Mouse (Mus musculus) 3T3-L1 (cell line): ENCODE results near the gene Gpat3.

Experiments
- DNase-seq: peaks from one replicate; pipeline ENCODE4 v3.0.0-alpha.2; 2015; ENCODE audit warnings: low read depth, low spot score

Gene Gpat3

GRCm38 (mm10) chr5:100860417-100861053, 15.0 kb downstream of the Gpat3 start:
- DNase-seq = peak; percentile 95

DNA sequence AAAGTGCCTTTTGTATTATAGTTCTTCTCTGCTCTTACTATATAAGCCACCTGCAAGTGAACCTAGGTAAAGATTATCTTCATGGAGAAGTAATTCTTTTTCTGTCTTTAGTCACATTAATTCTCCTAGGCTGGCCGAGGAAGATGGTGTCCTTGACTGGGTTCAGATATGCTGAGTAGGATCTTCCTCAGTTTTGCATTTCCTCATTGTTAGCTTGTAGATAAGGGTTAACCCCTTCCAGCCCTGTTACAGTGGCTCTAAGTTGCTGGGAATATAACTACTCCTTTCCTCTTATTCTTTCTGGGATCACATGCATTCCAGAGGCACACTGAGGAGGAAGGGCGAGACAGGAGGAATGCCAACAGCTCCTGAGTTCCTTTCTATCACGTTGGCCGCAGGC, 15.6 kb downstream of the Gpat3 start:
- DNase-seq = peak; percentile 57

DNA sequence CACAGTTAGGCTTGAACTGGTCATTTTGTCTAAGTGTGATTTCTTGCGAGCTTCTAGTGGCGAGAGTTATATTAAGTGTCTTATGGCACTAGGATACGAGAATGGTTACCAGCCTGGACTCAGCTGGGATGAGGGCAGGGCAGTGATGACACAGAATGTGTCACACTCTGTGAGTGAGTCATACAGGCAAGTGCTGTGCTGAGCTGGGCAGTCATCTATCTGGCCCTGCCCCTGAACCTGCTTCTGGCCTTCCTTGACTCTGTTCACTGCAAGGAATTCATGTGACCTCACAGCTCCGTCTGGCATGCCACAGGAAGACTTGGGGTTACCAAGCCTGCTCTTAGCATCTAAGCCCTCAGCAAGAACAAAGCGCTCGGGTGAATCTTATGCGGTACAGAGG, 16.3 kb downstream of the Gpat3 start:
- DNase-seq = peak; percentile 93

GRCm38 (mm10) chr5:100863091-100863490, 17.6 kb downstream of the Gpat3 start:
- DNase-seq = no peak

- DNase-seq = no peak
Observed at GRCm38 (mm10) chr5:100864438-100864837, 18.9 kb downstream of the Gpat3 start.

DNA sequence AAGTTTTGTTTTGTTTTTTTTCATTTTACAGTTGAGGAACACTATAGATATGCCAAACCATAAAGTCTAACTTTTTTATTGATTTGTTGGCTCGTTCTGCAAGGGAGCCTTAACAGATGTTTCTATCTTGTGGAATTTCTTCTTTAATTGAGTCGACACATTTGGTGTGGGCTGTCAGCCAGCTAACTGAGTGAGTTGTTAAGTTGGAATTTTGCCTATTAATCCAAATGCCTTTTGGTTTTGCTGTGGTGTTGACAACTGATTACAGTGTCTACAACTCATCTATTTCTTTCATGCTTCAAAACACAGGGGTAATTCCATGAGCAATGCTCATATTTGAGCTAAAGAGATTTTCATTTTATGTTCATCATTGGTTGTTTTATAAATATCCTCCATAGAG, 20.7 kb downstream of the Gpat3 start:
- peak; percentile 76 for DNase-seq

DNA sequence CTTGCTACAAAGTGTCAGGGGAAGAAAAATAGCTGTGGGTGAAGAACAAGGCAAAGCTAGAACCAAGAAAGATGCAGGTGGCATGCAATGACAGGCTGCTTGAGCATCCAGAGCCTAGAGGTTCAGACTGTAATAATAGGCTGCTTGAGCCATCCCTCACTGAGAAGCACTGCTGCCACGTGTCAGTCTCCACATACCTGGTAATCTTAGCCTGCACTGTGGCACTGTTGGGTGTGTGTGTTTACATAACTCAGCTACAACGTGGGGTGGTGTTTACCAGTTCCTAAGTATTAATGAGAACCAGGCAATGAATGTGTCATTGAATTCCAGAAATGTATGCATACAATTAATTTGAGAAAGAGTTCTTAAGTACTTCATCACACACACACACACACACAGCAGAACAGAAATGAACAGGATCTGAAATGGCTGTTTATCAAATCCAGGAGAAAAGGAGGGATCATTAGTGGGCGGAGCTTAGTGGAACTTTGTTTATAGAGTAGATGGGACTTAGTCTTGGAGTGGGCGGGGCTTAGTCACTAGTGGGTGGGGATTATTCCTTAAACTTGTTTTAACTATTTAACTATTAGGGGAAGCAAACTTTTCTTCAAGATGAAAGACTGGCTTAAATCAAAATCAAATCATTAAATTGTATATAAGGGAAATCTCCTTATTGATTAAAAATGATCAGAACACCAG, 23.8 kb downstream of the Gpat3 start:
- peak; percentile 54 for DNase-seq

- peak; percentile 12 for DNase-seq
Observed at GRCm38 (mm10) chr5:100871987-100872386, 26.5 kb downstream of the Gpat3 start.

GRCm38 (mm10) chr5:100874721-100875120, 29.2 kb downstream of the Gpat3 start:
- DNase-seq = no peak

DNA sequence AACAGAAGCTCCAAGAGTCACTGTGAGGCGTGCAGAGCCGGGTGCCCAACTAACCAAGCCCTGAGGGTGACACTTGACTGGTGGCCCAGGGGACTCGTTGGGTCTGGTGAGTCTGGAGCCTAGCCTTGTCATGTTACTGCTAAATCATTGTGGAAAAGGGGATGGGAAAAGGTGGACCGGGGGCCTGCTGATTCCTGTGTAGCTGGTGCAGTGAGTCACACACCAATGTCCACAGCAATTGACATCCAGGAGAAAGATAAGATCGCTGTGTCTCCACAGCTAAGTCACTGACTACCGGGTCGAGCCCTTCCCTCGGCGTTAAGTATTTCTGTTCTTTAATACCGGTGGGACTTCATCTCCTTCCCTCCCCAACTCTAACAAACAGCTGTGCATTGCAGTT, 29.7 kb downstream of the Gpat3 start:
- no peak for DNase-seq

DNA sequence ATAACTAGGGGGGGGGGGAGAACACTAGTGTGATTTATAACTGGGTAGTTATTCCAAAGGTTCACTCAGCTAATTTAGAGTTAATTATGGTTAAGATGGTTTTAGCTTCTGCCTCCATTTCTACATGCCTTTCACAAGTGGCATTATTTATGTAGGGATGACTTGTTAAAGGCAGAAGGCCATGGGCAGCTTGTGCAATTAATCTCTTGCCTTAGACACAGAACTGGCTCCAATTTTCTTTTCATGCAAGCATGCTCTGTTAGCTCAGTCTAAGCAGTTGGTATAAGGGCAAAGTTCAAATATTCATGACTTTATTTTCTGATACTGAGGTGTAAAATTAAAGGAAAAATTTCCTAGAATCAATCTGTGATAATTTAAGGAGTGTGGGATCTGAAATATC, 31.5 kb downstream of the Gpat3 start:
- DNase-seq = no peak

GRCm38 (mm10) chr5:100885216-100885615, 39.7 kb downstream of the Gpat3 start:
- DNase-seq = no peak

- no peak for DNase-seq
Observed at GRCm38 (mm10) chr5:100886331-100886988, 40.9 kb downstream of the Gpat3 start.

GRCm38 (mm10) chr5:100896199-100896598, 50.7 kb downstream of the Gpat3 start:
- DNase-seq = no peak

- DNase-seq = no peak
Observed at GRCm38 (mm10) chr5:100899745-100900489, 54.4 kb downstream of the Gpat3 start.

GRCm38 (mm10) chr5:100901046-100901445, 55.5 kb downstream of the Gpat3 start:
- DNase-seq = no peak

DNA sequence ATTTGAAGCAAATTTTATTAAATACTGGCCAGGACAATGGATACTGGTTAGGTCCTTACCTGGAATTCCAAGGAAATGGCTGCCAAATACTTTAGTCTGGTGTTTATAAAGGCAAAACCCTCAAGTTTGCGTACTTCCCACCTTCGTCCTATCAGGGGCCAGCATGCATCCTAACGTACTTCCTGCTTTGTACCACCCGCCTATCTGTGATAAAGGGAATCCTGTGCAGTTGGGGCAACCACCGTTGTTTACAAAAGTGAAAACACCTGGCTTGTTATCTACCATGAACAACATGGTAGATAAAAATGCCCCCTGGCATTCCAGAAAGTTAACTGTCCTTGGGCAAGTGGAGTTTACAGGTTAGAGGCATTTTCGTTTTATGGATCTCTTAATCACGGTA, 63.0 kb downstream of the Gpat3 start:
- DNase-seq = no peak

DNA sequence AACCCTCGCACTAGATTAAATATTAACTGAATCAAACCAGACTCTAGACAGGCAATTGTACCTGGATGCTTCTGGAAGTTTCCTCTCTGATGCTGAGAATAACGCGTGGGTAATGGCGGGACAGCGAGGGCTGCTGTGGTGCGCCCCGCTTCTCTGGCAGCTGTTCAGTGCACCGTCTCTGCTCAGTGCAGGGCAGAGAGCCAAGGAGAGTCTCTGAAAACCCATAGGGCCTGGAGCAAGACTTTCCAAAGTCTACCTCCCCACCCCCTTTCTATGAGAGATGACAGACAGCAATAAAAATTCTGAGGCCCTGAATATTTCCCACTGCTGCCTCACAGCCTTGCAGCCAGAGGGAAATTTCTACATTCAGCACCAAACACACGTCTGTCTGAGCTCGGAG, 63.4 kb downstream of the Gpat3 start:
- DNase-seq = no peak

DNA sequence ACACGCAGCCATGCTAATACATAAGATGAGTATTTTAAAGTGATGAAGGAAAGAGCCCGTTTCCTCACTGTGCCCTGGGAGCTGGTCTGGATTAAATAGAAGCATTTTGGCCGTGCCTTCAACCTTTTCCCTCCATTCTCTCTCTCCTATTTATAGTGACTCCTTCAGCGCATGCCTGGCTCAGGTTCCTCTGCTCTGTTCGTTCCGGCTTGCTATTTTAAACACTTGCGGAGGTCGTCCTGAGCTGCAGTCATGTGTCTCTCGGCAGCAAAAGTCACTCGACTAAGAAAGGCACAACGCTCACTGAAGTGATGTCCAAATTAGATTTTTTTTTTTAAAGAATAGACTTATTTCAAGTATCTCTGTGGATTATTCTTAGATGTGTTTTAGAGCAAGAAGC, 64.2 kb downstream of the Gpat3 start:
- no peak for DNase-seq

DNA sequence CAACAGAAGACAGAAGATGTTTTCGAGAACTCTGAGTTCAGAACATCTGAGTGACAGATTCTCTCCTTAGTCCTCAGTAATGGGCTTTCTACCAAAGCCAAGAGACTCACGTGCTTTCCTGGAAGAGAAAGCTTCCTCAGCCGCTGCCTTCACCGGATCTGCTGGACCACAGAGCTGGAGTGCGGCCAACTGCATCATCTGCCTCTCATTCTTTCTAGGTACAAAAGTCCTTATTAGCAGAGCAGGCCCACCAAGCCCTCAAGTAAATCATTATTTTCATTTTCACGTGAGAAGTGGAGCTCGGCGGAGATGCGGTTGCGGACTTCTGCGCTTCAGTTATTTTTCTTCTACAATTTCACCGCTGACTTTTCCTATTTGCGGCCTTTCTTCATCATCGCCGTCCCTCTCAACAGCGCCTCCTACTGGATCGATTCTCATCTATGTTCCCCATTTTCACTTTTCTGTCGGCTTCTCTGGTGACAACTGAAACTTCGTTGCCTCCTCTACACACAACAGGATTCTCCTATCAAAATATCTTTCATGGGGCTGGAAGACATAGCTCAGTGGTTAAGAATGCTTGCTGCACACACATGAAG, 66.1 kb downstream of the Gpat3 start:
- peak; percentile 11 for DNase-seq

DNA sequence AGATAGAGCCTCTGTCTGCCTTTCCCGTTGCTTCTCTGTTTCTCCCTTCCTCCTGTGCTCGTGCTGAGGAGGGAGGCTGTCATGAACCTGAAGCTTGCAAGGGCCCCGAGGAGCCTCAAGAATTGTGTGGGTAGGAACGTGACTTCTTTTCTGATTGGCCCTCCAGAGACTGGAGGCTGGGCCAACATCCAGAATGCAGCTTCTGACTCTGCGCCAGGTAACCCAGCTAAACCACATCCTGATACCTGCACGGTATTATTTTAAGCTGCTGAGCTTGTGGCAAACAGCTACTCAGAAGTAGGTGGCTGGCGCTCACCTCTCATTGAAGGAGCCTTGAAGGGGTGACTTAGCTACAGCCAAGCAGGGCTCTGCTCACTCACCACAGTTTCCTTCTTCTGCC, 66.9 kb downstream of the Gpat3 start:
- DNase-seq = no peak

- DNase-seq = peak; percentile 40
Observed at GRCm38 (mm10) chr5:100913274-100913673, 67.8 kb downstream of the Gpat3 start.
